Mouse (Mus musculus): ENCODE measurements around the gene Hsd17b7.

Gene Hsd17b7

GRCm38 (mm10) chr1:169934005-169934725 lies 34.9 kb downstream of the Hsd17b7 start:
- peak; percentile 72 for DNase-seq

GRCm38 (mm10) chr1:169932122-169932746 lies 36.8 kb downstream of the Hsd17b7 start:
- no peak for DNase-seq

GRCm38 (mm10) chr1:169931698-169932097 lies 37.3 kb downstream of the Hsd17b7 start:
- no peak for DNase-seq

- peak; percentile 59 for DNase-seq
These were observed 40.5 kb downstream of the Hsd17b7 start, which contains the start of gene Ccdc190 for GRCm38 (mm10) chr1:169928454-169928971. Ccdc190 (plus strand) TSS chr1:169928648.

- no peak for DNase-seq
These were observed 41.2 kb downstream of the Hsd17b7 start for GRCm38 (mm10) chr1:169927753-169928369.

- no peak for DNase-seq
These were observed 44.5 kb downstream of the Hsd17b7 start for GRCm38 (mm10) chr1:169924567-169924966.

GRCm38 (mm10) chr1:169921710-169922211 lies 47.3 kb downstream of the Hsd17b7 start:
- DNase-seq = peak; percentile 45

GRCm38 (mm10) chr1:169919211-169919610 lies 49.8 kb downstream of the Hsd17b7 start:
- peak; percentile 83 for DNase-seq

GRCm38 (mm10) chr1:169917998-169918397 lies 51.0 kb downstream of the Hsd17b7 start:
- peak; percentile 75 for DNase-seq

- no peak for DNase-seq
These were observed 51.8 kb downstream of the Hsd17b7 start for GRCm38 (mm10) chr1:169917115-169917796.

GRCm38 (mm10) chr1:169916659-169917058 lies 52.4 kb downstream of the Hsd17b7 start:
- peak; percentile 56 for DNase-seq

- DNase-seq = no peak
These were observed 57.5 kb downstream of the Hsd17b7 start for GRCm38 (mm10) chr1:169911526-169911925.

GRCm38 (mm10) chr1:169910751-169911150 lies 58.3 kb downstream of the Hsd17b7 start:
- no peak for DNase-seq

GRCm38 (mm10) chr1:169909659-169910058 lies 59.4 kb downstream of the Hsd17b7 start:
- DNase-seq = no peak

- peak; percentile 59 for DNase-seq
These were observed 59.9 kb downstream of the Hsd17b7 start for GRCm38 (mm10) chr1:169909163-169909562.

GRCm38 (mm10) chr1:169900771-169901336 lies 68.2 kb downstream of the Hsd17b7 start:
- DNase-seq = no peak
